Mouse (Mus musculus): ENCODE results near the gene Slc38a9.

GRCm38 (mm10) chr13:112673899-112674447 lies 13.4 kb downstream of the Slc38a9 start:
- TF ChIP-seq ZC3H11A (IDR thresholded peaks at IDR 0.05; ENCODE audit: borderline replicate concordance, low read depth, low read length) (peak; percentile 88), MAFK (IDR thresholded peaks at IDR 0.05; ENCODE audit: insufficient read depth, low read depth, low read length) (no peak)
